In the genomic region with DNA sequence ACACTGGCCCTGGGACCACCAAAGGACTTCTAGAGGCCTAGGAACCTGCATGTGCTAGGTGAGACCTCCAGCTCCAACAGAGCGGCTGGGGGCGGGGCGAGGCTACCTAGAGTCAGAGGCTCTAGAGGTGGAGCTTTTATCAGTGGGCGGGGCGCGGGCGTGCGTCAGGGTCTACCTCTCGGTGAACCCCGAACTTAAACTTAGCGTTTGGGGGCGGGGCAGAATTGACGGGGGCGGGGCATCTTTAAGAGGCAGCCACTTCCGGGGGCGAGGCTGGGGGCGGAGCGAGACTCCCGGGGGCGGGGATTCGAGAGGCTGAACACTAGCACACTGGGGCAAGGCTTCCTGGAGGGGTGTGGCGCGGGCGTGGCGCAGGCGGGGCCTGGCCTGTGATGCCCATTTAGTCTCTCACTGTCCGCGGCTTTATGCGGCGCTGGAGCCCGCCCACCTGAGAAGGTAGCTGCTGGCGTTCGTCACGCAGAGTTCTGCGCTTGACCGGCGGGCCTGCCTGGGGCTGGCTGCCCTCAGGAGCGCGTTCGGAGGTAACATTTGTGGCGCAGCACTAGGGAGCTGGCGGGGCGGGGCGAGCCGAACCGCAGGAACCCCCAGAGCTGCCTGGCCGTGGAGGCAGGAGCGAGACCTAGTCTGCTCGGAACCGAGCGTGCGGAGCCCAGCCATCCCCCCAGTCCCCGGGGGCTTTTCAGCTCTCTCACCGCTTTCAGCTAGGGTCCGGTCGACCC, we compare ENCODE assay signal across 8 mouse cellular contexts. TPM values are rescaled to one million over a fixed set of nuclear protein-coding genes. Genes with fewer than 3 reads are reported as not detected.
DNase-seq lines count a peak whose midpoint lies in the region; ATAC-seq and TF ChIP-seq lines count a peak whose summit lies in the region.

Fbxl21 (plus strand) TSS at position 392 of the 740 bp plus-strand sequence.

- peak within 1 kb of the TSS; percentile 79 for H3K4me3 ChIP-seq in hindbrain, embryonic 10.5 days
- peak within 1 kb of the TSS; percentile 74 for H3K4me3 ChIP-seq in lung, embryonic 15.5 days
- H3K4me3 ChIP-seq in olfactory bulb, adult 2 months (ENCODE audit: insufficient read depth, low read depth, low read length) = peak within 1 kb of the TSS; percentile 75

- POLR2A ChIA-PET in Patski (lab: Charles Lee) = no interaction called here

- CTCF ChIA-PET in Patski (lab: Charles Lee) = interaction anchor here (0.8 to 1.0 kb wide), 2 partner anchors 12 to 32 kb away, joined by 3 to 4 read pairs; no protein-coding TSS in a partner anchor

- peak; percentile 19 for DNase-seq in Patski (ENCODE audit: low read depth, low spot score)
- peak; percentile 94 to 97 for DNase-seq in cerebellum, postnatal 10 days
- DNase-seq in frontal cortex, adult 2 months (ENCODE audit: extremely low spot score in 1 of 2, low spot score in 1 of 2) = peak; percentile 90 to 92
- peak; percentile 94 for DNase-seq in hindbrain, embryonic 10.5 days (ENCODE audit: low spot score)
- peak; percentile 74 for DNase-seq in layer of hippocampus, adult 9-10 months (ENCODE audit: low spot score)
- DNase-seq in thymus, adult 18-20 months = peak; percentile 83 to 86

- in situ Hi-C loops in Patski (cut with MboI; ENCODE audit: low pct_unique_long_range_greater_than_20kb) = no loop called here

- peak; percentile 98 for ATAC-seq in Patski
- ATAC-seq in lung, embryonic 15.5 days (ENCODE audit: borderline replicate concordance, extremely low read depth, low FRiP score, low TSS enrichment) = peak; percentile 98

- peak within 1 kb of the TSS; percentile 97 for H3K4me2 ChIP-seq in lung, embryonic 15.5 days

- TF ChIP-seq CTCF in Patski (IDR thresholded peaks at IDR 0.05) = no peak
- TF ChIP-seq CTCF in olfactory bulb, adult 2 months (IDR thresholded peaks at IDR 0.05; ENCODE audit: insufficient read depth, low read depth, low read length) = no peak

- peak within 1 kb of the TSS; percentile 68 for H3K9ac ChIP-seq in lung, embryonic 15.5 days

- no peak for TF ChIP-seq POLR2A in olfactory bulb, adult 2 months (IDR thresholded peaks at IDR 0.05; ENCODE audit: insufficient read depth, low read depth, low read length)

- WGBS in hindbrain, embryonic 10.5 days = under 1% methylated on average over 56 of the region's 56 CpGs
- WGBS in lung, embryonic 15.5 days = 1% methylated on average over 54 of the region's 56 CpGs
- 2% methylated on average over 56 of the region's 56 CpGs for WGBS in olfactory bulb, adult 2 months

- H3K4me1 ChIP-seq in hindbrain, embryonic 10.5 days (replicated peaks) = peaks cover 8% of the 10 kb centered on the region; the same call in 1 of the 2 replicates
- no peaks in the 10 kb centered on the region for H3K4me1 ChIP-seq in lung, embryonic 15.5 days
- no peaks in the 10 kb centered on the region for H3K4me1 ChIP-seq in olfactory bulb, adult 2 months (ENCODE audit: control insufficient read depth, insufficient read depth, low read length)

- no peaks in the 10 kb centered on the region for H3K36me3 ChIP-seq in hindbrain, embryonic 10.5 days
- no peaks in the 10 kb centered on the region for H3K36me3 ChIP-seq in lung, embryonic 15.5 days

- H3K9me3 ChIP-seq in hindbrain, embryonic 10.5 days = no peaks in the 10 kb centered on the region
- no peaks in the 10 kb centered on the region for H3K9me3 ChIP-seq in lung, embryonic 15.5 days

- H3K27me3 ChIP-seq in Patski = no peaks in the 10 kb centered on the region
- no peaks in the 10 kb centered on the region for H3K27me3 ChIP-seq in hindbrain, embryonic 10.5 days (ENCODE audit: insufficient read depth, poor library complexity, severe bottlenecking)
- H3K27me3 ChIP-seq in lung, embryonic 15.5 days = no peaks in the 10 kb centered on the region

- peak within 1 kb of the TSS; percentile 71 for H3K27ac ChIP-seq in hindbrain, embryonic 10.5 days
- 0 out of 2 replicates have a peak within 1 kb of the TSS, but pooled peaks have one; percentile 44 for H3K27ac ChIP-seq in lung, embryonic 15.5 days
- H3K27ac ChIP-seq in olfactory bulb, adult 2 months (ENCODE audit: insufficient read depth, low read depth, low read length) = no peak within 1 kb of the TSS

RNA-seq across cellular contexts. Expression of gene Fbxl21, which starts in this region (rescaled TPM):
- polyA plus RNA-seq in Patski (2021) = 3.8 TPM
- polyA plus RNA-seq in frontal cortex, adult 2 months (2012; rRNA removed) = 4.6 and 5.8 TPM in 2 replicates
- 1.4 and 3.2 TPM in 2 replicates for polyA plus RNA-seq in hindbrain, embryonic 10.5 days (2016; fragmentation: Nextera tagmentation; extraction: Ambion mirVana)
- 1.7 and 1.8 TPM in 2 replicates for polyA plus RNA-seq in lung, embryonic 15.5 days (2015; fragmentation: Nextera tagmentation; extraction: Ambion mirVana)
- not detected in 2 replicates for polyA plus RNA-seq in olfactory bulb, adult 2 months (2012; ENCODE audit: insufficient read depth, insufficient read length, low replicate concordance, missing spikeins)

Comparison
In these comparisons a context has a peak if more than half of its experiments do, and no peak if none do; other contexts are left out.
1. DNase-seq: peak in every context shown above with its lines; median percentile 96 in cerebellum, postnatal 10 days; 94 in hindbrain, embryonic 10.5 days; 91 in frontal cortex, adult 2 months; 84 in thymus, adult 18-20 months; 74 in layer of hippocampus, adult 9-10 months; 19 in Patski.